Mouse (Mus musculus) cortical plate, adult 2 months (tissue): ENCODE data around the gene Zfp941.

ENCODE experiments used
- CTCF ChIP-seq: fragments of 200-500 bp; IDR thresholded peaks from 2 replicates; pipeline ENCODE4 v1.5.1; 2011; ENCODE audit warnings: mild to moderate bottlenecking, control low read depth, low read length; ENCODE audit not compliant: insufficient read depth; ENCODE audit errors: extremely low read depth
- POLR2A ChIP-seq: fragments of 200-500 bp; IDR thresholded peaks from 2 replicates; pipeline ENCODE4 v1.6.1; 2011; ENCODE audit warnings: mild to moderate bottlenecking, low read length, control low read depth; ENCODE audit not compliant: insufficient read depth; ENCODE audit errors: extremely low read depth

- TF ChIP-seq CTCF (no peak), POLR2A (no peak)
Measured at GRCm38 (mm10) chr7:140859997-140860396, 38.0 kb upstream of the Zfp941 start.
